Mouse (Mus musculus) kidney, embryonic 16.5 days (tissue): Measurements from ENCODE around the gene Gm11549. TPM values are rescaled to one million over a fixed set of nuclear protein-coding genes. Genes with fewer than 3 reads are reported as not detected.

Experiments used
- ATAC-seq: fragments of 200-750 bp; cut with Nextera tagmentation; 2 replicates; pipeline ENCODE4 v1.8.0; 2017; ENCODE audit warnings: moderate TSS enrichment; ENCODE audit not compliant: low FRiP score, low TSS enrichment
- H3K27ac ChIP-seq: fragments of 300-500 bp; sonication (generic); 2 replicates; pipeline ENCODE4 v1.5.1; 2014; ENCODE audit warnings: low read length
- H3K27me3 ChIP-seq: fragments of 300-500 bp; sonication (generic); 2 replicates; pipeline ENCODE4 v1.6.1; 2014; ENCODE audit warnings: low read length, control low read depth, mixed read lengths; ENCODE audit not compliant: insufficient read depth
- H3K36me3 ChIP-seq: fragments of 300-500 bp; sonication (generic); 2 replicates; pipeline ENCODE4 v1.6.1; 2014; ENCODE audit warnings: low read length, control low read depth, mixed read lengths; ENCODE audit not compliant: insufficient read depth
- H3K4me1 ChIP-seq: fragments of 300-500 bp; sonication (generic); 2 replicates; pipeline ENCODE4 v1.6.1; 2014; ENCODE audit warnings: low read length, control low read depth, mixed read lengths; ENCODE audit not compliant: insufficient read depth
- H3K4me2 ChIP-seq: fragments of 300-500 bp; sonication (generic); replicated peaks from 2 replicates; pipeline ENCODE4 v1.6.1; 2014; ENCODE audit warnings: low read depth, low read length
- H3K4me3 ChIP-seq: fragments of 300-500 bp; sonication (generic); 2 replicates; pipeline ENCODE4 v1.5.1; 2014; ENCODE audit warnings: mild to moderate bottlenecking, low read length
- H3K9ac ChIP-seq: fragments of 300-500 bp; sonication (generic); replicated peaks from 2 replicates; pipeline ENCODE4 v1.6.1; 2014; ENCODE audit warnings: low read length
- H3K9me3 ChIP-seq: fragments of 300-500 bp; sonication (generic); 2 replicates; pipeline ENCODE4 v1.6.1; 2016; ENCODE audit warnings: low read length, control low read depth
- WGBS: fragments of 180-500 bp; shearing (Covaris S2); extraction: QIAGEN DNeasy Blood & Tissue Kit; methylation state at CpG from one replicate; pipeline ENCODE4 v1.1.7; 2014; 5-methylcytosine and 5-hydroxymethylcytosine counted together
- polyA plus RNA-seq: library from polyadenylated mRNA; unstranded; fragments of >200 nt; fragmentation: Nextera tagmentation; extraction: Ambion mirVana; gene quantifications from 2 replicates; pipeline ENCODE4 v1.2.1, GENCODE M21; 2015

The Gm11549 gene
- polyA plus RNA-seq, 1 experiment from 2014 or later = not detected

DNA sequence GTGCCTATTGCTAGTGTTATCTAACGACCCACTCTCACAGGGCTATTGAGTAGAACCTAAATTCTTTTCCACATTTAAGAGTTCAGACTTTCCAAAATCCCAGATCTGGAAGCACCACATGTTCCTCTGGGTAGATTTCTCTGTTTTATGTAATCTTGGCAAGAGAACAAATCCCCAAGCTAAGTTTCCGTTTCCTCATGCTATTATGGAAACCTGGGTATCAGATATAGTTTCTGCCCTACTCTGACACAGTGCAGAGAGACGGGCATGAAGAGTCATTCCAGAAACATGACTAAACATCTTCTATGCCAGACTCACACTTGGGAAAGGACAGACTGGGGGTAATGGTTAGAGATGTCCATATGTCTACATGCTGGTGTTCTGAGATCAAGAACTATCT is 2.9 kb upstream of the Gm11549 start:
- Histone ChIP-seq H3K36me3 (no peaks in the 10 kb centered on the region), H3K9ac (no peak overlapping the region), H3K4me2 (no peak overlapping the region), H3K9me3 (no peaks in the 10 kb centered on the region), H3K4me3 (no peak overlapping the region), H3K27ac (no peak overlapping the region), H3K27me3 (peaks cover 34% of the 10 kb centered on the region), H3K4me1 (peaks cover 5% of the 10 kb centered on the region; the same call in 1 of the 2 replicates)
- ATAC-seq = no peak
- WGBS = 75% methylated on average over 3 of the region's 3 CpGs

DNA sequence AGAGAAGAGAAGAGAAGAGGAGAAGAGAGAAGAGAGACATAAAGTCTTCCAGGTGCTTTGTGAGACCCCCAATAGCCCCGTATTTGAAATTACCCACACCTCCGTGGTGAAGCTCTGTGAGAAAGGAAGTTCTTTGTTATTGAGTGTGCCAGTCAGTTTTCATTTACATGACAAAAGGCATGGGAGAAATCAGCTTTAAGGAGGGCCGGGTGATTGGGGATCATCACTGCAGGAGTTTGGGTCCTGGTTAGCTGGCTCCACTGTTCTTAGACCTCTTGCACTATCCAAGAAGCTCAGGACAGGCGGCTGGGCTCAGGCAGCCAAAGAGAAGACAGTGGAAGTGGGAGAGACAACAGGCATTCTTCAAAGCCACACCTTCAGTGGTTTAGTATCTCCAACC is 524 bp upstream of the Gm11549 start:
- Histone ChIP-seq H3K4me3 (no peak overlapping the region), H3K27ac (no peak overlapping the region), H3K9me3 (no peaks in the 10 kb centered on the region), H3K4me2 (no peak overlapping the region), H3K36me3 (no peaks in the 10 kb centered on the region), H3K27me3 (peaks cover 39% of the 10 kb centered on the region), H3K9ac (no peak overlapping the region), H3K4me1 (peaks cover 5% of the 10 kb centered on the region; the same call in 1 of the 2 replicates)
- no peak for ATAC-seq
- WGBS = 9% methylated on average over 4 of the region's 4 CpGs

- Histone ChIP-seq H3K4me1 (peaks cover 4% of the 10 kb centered on the region; the same call in 1 of the 2 replicates), H3K9me3 (no peaks in the 10 kb centered on the region), H3K4me3 (no peak overlapping the region), H3K27ac (no peak overlapping the region), H3K4me2 (no peak overlapping the region), H3K9ac (no peak overlapping the region), H3K27me3 (peaks cover 18% of the 10 kb centered on the region), H3K36me3 (no peaks in the 10 kb centered on the region)
- ATAC-seq = no peak
- 85% methylated on average over 9 of the region's 9 CpGs for WGBS
Observed at GRCm38 (mm10) chr3:36516196-36516595, 5.4 kb downstream of the Gm11549 start.

DNA sequence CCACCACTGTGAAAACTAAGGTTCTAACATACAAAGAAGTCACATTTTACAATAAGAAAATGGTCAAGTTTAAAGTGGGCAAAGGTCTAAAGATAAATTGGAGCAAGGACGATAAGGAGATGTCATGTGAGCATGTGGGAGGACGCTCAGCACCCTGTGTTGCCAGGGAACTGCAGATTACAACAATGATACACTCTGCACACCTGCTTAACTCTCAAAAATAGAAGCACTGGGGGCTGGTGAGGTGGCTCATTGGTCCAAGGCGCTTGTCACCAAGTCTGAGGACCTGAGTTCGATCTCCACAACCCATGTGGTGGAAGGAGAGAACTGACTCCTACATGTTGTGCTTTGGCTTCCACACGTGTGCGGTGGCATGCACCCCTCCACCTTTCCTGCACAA is 10.1 kb downstream of the Gm11549 start:
- Histone ChIP-seq H3K4me3 (no peak overlapping the region), H3K27me3 (no peaks in the 10 kb centered on the region), H3K27ac (no peak overlapping the region), H3K9me3 (no peaks in the 10 kb centered on the region), H3K4me2 (no peak overlapping the region), H3K4me1 (no peaks in the 10 kb centered on the region), H3K9ac (no peak overlapping the region), H3K36me3 (no peaks in the 10 kb centered on the region)
- WGBS = 75% methylated on average over 6 of the region's 6 CpGs
- no peak; the same call in 1 of the 2 replicates for ATAC-seq

DNA sequence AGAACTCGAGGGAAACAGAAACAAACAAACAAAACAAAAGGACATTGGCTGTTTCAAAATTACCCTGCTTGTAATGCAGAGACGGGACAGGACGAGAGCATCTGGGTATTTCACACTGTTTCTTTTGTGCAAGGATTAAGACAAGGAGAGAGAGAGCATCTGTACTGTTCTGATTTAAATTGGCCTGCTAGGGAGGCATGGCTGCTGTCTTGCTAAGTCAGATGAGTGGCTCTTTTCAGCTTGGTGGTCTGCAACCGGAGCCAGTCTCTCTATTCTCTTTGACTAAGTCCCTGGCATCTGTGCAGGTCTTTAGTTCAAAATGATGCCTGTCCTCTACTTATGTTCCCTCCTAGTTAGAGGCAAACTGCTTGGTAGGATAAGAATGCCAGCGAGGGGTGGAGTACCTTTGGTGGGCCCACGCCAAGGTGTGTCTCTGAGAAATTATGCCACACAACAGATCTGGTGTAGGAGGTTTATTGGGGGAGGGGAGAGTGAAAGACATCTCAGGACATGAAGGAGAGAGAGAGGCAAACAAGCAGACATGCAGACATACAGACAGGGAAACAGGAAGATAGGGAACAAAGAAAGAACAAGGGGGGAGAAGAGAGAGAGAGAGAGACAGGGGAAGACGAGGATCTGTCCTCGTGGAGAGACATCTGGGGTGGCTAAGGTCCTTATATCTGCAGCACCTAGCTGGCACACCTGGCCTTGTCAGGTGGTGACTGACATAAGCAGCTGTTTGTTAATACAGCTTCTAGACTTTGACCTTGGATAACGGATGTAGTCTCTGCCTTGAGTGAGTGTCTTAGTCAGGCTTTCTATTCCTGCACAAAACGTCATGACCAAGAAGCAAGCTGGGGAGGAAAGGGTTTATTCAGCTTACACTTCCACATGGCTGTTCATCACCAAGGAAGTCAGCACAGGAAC is 15.5 kb downstream of the Gm11549 start:
- H3K4me2 ChIP-seq = no peak overlapping the region
- no peaks in the 10 kb centered on the region for H3K9me3 ChIP-seq
- no peaks in the 10 kb centered on the region for H3K27me3 ChIP-seq
- H3K4me3 ChIP-seq = no peak overlapping the region
- no peaks in the 10 kb centered on the region for H3K36me3 ChIP-seq
- no peaks in the 10 kb centered on the region for H3K4me1 ChIP-seq
- ATAC-seq = no peak
- H3K9ac ChIP-seq = no peak overlapping the region
- H3K27ac ChIP-seq = no peak overlapping the region
- WGBS = 74% methylated on average over 10 of the region's 10 CpGs

DNA sequence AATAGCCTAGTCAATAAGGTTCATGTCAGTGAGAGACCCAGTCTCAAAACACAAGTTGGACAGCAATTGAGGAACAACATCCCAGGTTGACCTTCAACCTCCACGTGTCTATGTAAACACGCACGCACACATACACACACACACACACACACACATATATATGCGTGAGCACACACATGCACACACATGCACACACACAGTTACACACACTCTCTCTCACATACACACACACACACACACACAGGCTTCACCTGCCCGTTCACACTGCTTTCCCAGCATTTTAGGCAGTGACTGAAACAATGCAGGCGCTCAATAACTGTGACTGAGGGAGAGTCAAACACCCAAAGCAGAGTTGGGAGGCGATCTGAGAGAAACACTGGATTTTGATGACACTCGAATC is 16.3 kb downstream of the Gm11549 start:
- no peak for ATAC-seq
- H3K27me3 ChIP-seq = no peaks in the 10 kb centered on the region
- H3K36me3 ChIP-seq = no peaks in the 10 kb centered on the region
- 86% methylated on average over 8 of the region's 8 CpGs for WGBS
- no peaks in the 10 kb centered on the region for H3K9me3 ChIP-seq
- no peak overlapping the region for H3K9ac ChIP-seq
- no peak overlapping the region for H3K4me3 ChIP-seq
- H3K4me2 ChIP-seq = no peak overlapping the region
- no peak overlapping the region for H3K27ac ChIP-seq
- H3K4me1 ChIP-seq = no peaks in the 10 kb centered on the region

DNA sequence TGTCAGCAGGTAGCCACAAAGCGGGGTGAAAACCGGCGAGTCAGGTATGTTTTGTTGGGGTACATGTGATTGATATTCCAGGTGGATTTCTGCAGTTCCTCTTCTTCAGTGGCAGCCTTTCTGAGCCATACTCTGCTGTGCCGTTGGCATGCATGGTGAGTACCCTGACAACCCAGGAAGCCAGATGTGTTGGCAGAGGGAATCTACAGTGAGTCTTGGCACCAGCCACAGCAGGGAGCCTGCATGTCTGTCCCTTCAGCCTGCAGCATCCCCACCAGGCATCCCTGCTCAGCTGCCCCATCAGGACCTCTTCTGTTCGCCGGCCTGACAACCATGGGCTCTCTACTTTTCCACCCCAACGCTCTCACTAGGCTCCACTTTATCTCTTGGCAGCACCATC is 20.1 kb downstream of the Gm11549 start:
- Histone ChIP-seq H3K27me3 (no peaks in the 10 kb centered on the region), H3K9ac (no peak overlapping the region), H3K4me3 (no peak overlapping the region), H3K4me1 (no peaks in the 10 kb centered on the region), H3K9me3 (no peaks in the 10 kb centered on the region), H3K36me3 (no peaks in the 10 kb centered on the region), H3K4me2 (no peak overlapping the region), H3K27ac (no peak overlapping the region)
- 82% methylated on average over 7 of the region's 7 CpGs for WGBS
- no peak for ATAC-seq

GRCm38 (mm10) chr3:36500976-36501375 is 20.6 kb downstream of the Gm11549 start:
- H3K4me2 ChIP-seq = no peak overlapping the region
- no peaks in the 10 kb centered on the region for H3K4me1 ChIP-seq
- 81% methylated on average over 8 of the region's 8 CpGs for WGBS
- H3K27ac ChIP-seq = no peak overlapping the region
- H3K4me3 ChIP-seq = no peak overlapping the region
- no peak overlapping the region for H3K9ac ChIP-seq
- H3K9me3 ChIP-seq = no peaks in the 10 kb centered on the region
- H3K36me3 ChIP-seq = no peaks in the 10 kb centered on the region
- ATAC-seq = no peak
- no peaks in the 10 kb centered on the region for H3K27me3 ChIP-seq

GRCm38 (mm10) chr3:36499418-36499817 is 22.2 kb downstream of the Gm11549 start:
- Histone ChIP-seq H3K36me3 (no peaks in the 10 kb centered on the region), H3K27me3 (no peaks in the 10 kb centered on the region), H3K4me1 (no peaks in the 10 kb centered on the region), H3K9me3 (no peaks in the 10 kb centered on the region), H3K27ac (no peak overlapping the region), H3K9ac (no peak overlapping the region), H3K4me3 (no peak overlapping the region), H3K4me2 (no peak overlapping the region)
- no peak for ATAC-seq
- WGBS = 92% methylated on average over 7 of the region's 7 CpGs

DNA sequence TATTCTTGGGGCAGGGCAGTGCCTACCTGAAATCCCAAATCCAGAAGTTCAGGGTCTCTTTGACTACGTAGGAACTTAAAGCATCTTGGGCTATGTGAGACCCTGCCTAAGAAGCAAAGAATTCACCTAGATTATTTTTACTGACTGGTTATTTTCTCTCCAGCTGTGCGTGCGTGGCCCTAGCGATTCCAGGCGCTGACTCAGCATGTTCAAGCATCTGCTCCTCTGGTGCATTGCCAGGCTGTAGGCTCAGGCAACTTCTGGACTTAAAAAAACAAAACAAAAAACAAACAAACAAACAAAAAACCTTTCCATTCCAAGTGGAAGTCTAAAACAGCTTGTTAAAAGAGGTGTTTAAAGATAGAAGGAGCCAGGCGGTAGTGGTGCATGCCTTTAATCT is 23.4 kb downstream of the Gm11549 start:
- ATAC-seq = no peak
- Histone ChIP-seq H3K9ac (no peak overlapping the region), H3K36me3 (no peaks in the 10 kb centered on the region), H3K9me3 (no peaks in the 10 kb centered on the region), H3K4me2 (no peak overlapping the region), H3K4me1 (no peaks in the 10 kb centered on the region), H3K27ac (no peak overlapping the region), H3K27me3 (no peaks in the 10 kb centered on the region), H3K4me3 (no peak overlapping the region)
- 87% methylated on average over 6 of the region's 6 CpGs for WGBS
